Mouse (Mus musculus): ENCODE data around the gene Sidt1. TPM values are rescaled to one million over a fixed set of nuclear protein-coding genes. Genes with fewer than 3 reads are reported as not detected.

Gene Sidt1
- polyA plus RNA-seq, 1 experiment from 2014 or later, result 9.8 TPM

DNA sequence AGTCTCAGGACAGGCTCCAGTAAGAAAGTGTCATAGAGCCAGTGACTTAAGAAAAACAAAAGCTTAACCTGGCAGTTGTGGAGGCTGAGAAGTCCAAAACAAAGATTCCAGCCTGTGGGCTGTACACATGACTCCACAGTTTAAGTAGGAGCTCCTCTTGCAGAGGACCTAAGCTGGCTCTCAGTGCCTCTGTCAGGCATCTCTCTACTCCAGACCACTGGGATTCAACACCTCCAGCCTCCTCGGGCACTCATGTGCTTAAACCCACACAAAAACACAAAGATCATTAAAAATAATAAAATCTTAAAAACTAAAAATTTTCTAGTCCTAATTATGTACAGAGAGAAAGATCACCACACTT, 122.0 kb downstream of the Sidt1 start:
- H3K4me3 ChIP-seq (ENCODE audit: low read depth, low read length), result no peak overlapping the region
- no peaks in the 10 kb centered on the region for H3K27me3 ChIP-seq (ENCODE audit: control insufficient read depth, insufficient read depth, low read length)
- H3K4me2 ChIP-seq (replicated peaks; ENCODE audit: low read depth), result no peak overlapping the region
- H3K9ac ChIP-seq (ENCODE audit: low read length), result no peak overlapping the region
- no peak for DNase-seq (ENCODE audit: low spot score)
- H3K9me3 ChIP-seq (ENCODE audit: control insufficient read depth, low read length), result no peaks in the 10 kb centered on the region
- peaks cover 14% of the 10 kb centered on the region for H3K36me3 ChIP-seq (ENCODE audit: control insufficient read depth, insufficient read depth, low read length)
- no peak for ATAC-seq (ENCODE audit: low FRiP score, low TSS enrichment)
- TF ChIP-seq CTCF (IDR thresholded peaks at IDR 0.05; ENCODE audit: low read depth), result no peak
- TF ChIP-seq EP300 (optimal IDR thresholded peaks at IDR 0.05), result no peak
- H3K27ac ChIP-seq (replicated peaks), result no peak overlapping the region
- no peaks in the 10 kb centered on the region for H3K4me1 ChIP-seq (replicated peaks; ENCODE audit: control insufficient read depth, insufficient read depth)
- 94% methylated on average over 1 of the region's 1 CpGs for WGBS

- DNase-seq (ENCODE audit: low spot score), result no peak
- H3K9me3 ChIP-seq (ENCODE audit: control insufficient read depth, low read length), result no peaks in the 10 kb centered on the region
- H3K36me3 ChIP-seq (ENCODE audit: control insufficient read depth, insufficient read depth, low read length), result peaks cover 14% of the 10 kb centered on the region
- no peak overlapping the region for H3K27ac ChIP-seq (replicated peaks)
- no peaks in the 10 kb centered on the region for H3K4me1 ChIP-seq (replicated peaks; ENCODE audit: control insufficient read depth, insufficient read depth)
- H3K4me2 ChIP-seq (replicated peaks; ENCODE audit: low read depth), result no peak overlapping the region
- no peak for ATAC-seq (ENCODE audit: low FRiP score, low TSS enrichment)
- no peak overlapping the region for H3K4me3 ChIP-seq (ENCODE audit: low read depth, low read length)
- TF ChIP-seq CTCF (IDR thresholded peaks at IDR 0.05; ENCODE audit: low read depth) (no peak), EP300 (optimal IDR thresholded peaks at IDR 0.05) (no peak)
- no peak overlapping the region for H3K9ac ChIP-seq (ENCODE audit: low read length)
- no peaks in the 10 kb centered on the region for H3K27me3 ChIP-seq (ENCODE audit: control insufficient read depth, insufficient read depth, low read length)
- WGBS, result 75% methylated on average over 10 of the region's 10 CpGs
These were observed 122.6 kb downstream of the Sidt1 start for GRCm38 (mm10) chr16:44210156-44211053.

DNA sequence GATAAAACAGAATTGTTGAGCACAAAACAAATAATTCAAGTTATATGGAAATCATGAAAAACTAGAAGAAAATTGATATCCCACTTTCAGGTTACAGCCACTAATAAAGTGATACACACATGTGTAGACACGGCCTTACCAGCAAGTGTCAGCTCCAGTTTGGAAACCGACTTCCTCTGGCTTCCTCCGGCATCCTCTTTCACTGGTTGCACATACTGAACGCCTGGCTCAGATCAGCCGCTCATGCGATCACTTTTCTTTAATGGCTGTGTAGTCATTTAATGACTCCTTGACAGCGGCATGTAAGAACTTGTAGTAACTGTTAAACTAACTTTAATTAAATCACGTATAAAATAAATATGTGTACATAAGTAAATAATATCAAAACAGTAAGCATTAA, 127.0 kb downstream of the Sidt1 start:
- ATAC-seq (ENCODE audit: low FRiP score, low TSS enrichment) (no peak), DNase-seq (ENCODE audit: low spot score) (no peak)
- WGBS, result 84% methylated on average over 8 of the region's 8 CpGs
- Histone ChIP-seq H3K4me3 (ENCODE audit: low read depth, low read length) (no peak overlapping the region), H3K4me1 (replicated peaks; ENCODE audit: control insufficient read depth, insufficient read depth) (no peaks in the 10 kb centered on the region), H3K27ac (replicated peaks) (no peak overlapping the region), H3K4me2 (replicated peaks; ENCODE audit: low read depth) (no peak overlapping the region), H3K9me3 (ENCODE audit: control insufficient read depth, low read length) (no peaks in the 10 kb centered on the region), H3K27me3 (ENCODE audit: control insufficient read depth, insufficient read depth, low read length) (no peaks in the 10 kb centered on the region), H3K36me3 (ENCODE audit: control insufficient read depth, insufficient read depth, low read length) (peaks cover 6% of the 10 kb centered on the region; the same call in 1 of the 2 replicates), H3K9ac (ENCODE audit: low read length) (no peak overlapping the region)
- TF ChIP-seq EP300 (optimal IDR thresholded peaks at IDR 0.05), result no peak
- no peak for TF ChIP-seq CTCF (IDR thresholded peaks at IDR 0.05; ENCODE audit: low read depth)

DNA sequence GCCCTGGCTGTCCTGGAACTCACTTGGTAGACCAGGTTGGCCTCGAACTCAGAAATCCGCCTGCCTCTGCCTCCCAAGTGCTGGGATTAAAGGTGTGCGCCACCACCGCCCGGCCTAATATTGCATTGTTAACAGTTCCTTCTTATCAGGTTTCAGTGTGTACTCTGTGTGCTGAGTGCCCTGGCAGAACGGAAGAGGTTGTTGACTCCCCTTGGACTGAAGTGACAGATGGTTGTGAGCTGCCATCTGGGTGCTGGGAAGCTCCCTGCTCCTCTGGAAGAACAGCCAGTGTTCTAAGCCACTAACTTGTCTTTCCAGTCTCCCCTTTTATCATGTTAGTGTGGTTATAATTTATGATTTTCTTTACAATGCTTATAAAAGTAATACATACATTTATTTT, 128.7 kb downstream of the Sidt1 start:
- no peak overlapping the region for H3K27ac ChIP-seq (replicated peaks)
- DNase-seq (ENCODE audit: low spot score) (peak; percentile 27), ATAC-seq (ENCODE audit: low FRiP score, low TSS enrichment) (peak; percentile 65; the same call in 1 of the 2 replicates)
- no peak overlapping the region for H3K4me2 ChIP-seq (replicated peaks; ENCODE audit: low read depth)
- H3K9ac ChIP-seq (ENCODE audit: low read length), result no peak overlapping the region
- TF ChIP-seq CTCF (IDR thresholded peaks at IDR 0.05; ENCODE audit: low read depth) (no peak), EP300 (optimal IDR thresholded peaks at IDR 0.05) (no peak)
- 0 out of 2 replicates have a peak, but pooled peaks cover 2% of the 10 kb centered on the region for H3K36me3 ChIP-seq (ENCODE audit: control insufficient read depth, insufficient read depth, low read length)
- H3K27me3 ChIP-seq (ENCODE audit: control insufficient read depth, insufficient read depth, low read length), result no peaks in the 10 kb centered on the region
- H3K4me1 ChIP-seq (replicated peaks; ENCODE audit: control insufficient read depth, insufficient read depth), result no peaks in the 10 kb centered on the region
- H3K9me3 ChIP-seq (ENCODE audit: control insufficient read depth, low read length), result no peaks in the 10 kb centered on the region
- WGBS, result 74% methylated on average over 6 of the region's 6 CpGs
- H3K4me3 ChIP-seq (ENCODE audit: low read depth, low read length), result no peak overlapping the region

- H3K4me3 ChIP-seq (ENCODE audit: low read depth, low read length), result no peak overlapping the region
- H3K36me3 ChIP-seq (ENCODE audit: control insufficient read depth, insufficient read depth, low read length), result 0 out of 2 replicates have a peak, but pooled peaks cover 2% of the 10 kb centered on the region
- DNase-seq (ENCODE audit: low spot score) (no peak), ATAC-seq (ENCODE audit: low FRiP score, low TSS enrichment) (no peak)
- H3K27me3 ChIP-seq (ENCODE audit: control insufficient read depth, insufficient read depth, low read length), result no peaks in the 10 kb centered on the region
- no peak overlapping the region for H3K4me2 ChIP-seq (replicated peaks; ENCODE audit: low read depth)
- no peak overlapping the region for H3K9ac ChIP-seq (ENCODE audit: low read length)
- no peak overlapping the region for H3K27ac ChIP-seq (replicated peaks)
- H3K9me3 ChIP-seq (ENCODE audit: control insufficient read depth, low read length), result no peaks in the 10 kb centered on the region
- TF ChIP-seq CTCF (IDR thresholded peaks at IDR 0.05; ENCODE audit: low read depth), result no peak
- TF ChIP-seq EP300 (optimal IDR thresholded peaks at IDR 0.05), result no peak
- 87% methylated on average over 4 of the region's 4 CpGs for WGBS
- no peaks in the 10 kb centered on the region for H3K4me1 ChIP-seq (replicated peaks; ENCODE audit: control insufficient read depth, insufficient read depth)
These were observed 132.8 kb downstream of the Sidt1 start for GRCm38 (mm10) chr16:44200146-44200545.

DNA sequence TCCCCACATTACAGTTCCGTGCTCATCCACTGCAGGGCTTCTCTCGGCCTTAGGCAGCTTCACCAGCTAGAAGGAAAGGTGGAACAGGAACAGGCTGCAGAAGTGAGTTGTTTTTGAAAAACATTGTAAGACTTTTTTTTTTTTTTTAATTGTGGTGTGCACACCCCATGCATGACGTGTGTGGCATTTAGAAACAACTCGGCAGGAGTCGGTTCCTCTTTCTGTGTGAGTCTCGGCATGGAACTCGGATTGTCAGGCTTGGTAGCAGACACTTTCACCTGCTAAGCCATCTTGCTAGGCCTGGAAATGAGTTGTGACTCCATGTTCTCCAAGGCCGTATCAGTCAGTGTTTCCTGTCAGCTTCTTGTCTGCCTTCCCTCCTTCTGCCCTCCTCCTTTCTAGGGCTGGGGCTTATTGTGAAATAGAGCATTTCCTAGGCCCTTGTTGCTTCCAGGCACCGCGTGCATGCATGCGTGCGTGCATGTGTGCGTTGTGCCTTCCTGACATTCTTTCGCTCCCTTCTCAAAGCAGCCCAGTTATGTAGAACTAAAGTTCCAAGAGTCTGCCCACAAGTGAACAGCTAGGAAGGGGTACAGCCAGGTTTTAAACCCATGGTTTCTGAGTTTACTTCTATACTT, 133.8 kb downstream of the Sidt1 start:
- 88% methylated on average over 14 of the region's 14 CpGs for WGBS
- Histone ChIP-seq H3K9me3 (ENCODE audit: control insufficient read depth, low read length) (no peaks in the 10 kb centered on the region), H3K27me3 (ENCODE audit: control insufficient read depth, insufficient read depth, low read length) (no peaks in the 10 kb centered on the region), H3K27ac (replicated peaks) (no peak overlapping the region), H3K36me3 (ENCODE audit: control insufficient read depth, insufficient read depth, low read length) (0 out of 2 replicates have a peak, but pooled peaks cover 2% of the 10 kb centered on the region), H3K4me1 (replicated peaks; ENCODE audit: control insufficient read depth, insufficient read depth) (no peaks in the 10 kb centered on the region), H3K9ac (ENCODE audit: low read length) (no peak overlapping the region), H3K4me2 (replicated peaks; ENCODE audit: low read depth) (no peak overlapping the region), H3K4me3 (ENCODE audit: low read depth, low read length) (no peak overlapping the region)
- no peak for DNase-seq (ENCODE audit: low spot score)
- no peak for ATAC-seq (ENCODE audit: low FRiP score, low TSS enrichment)
- no peak for TF ChIP-seq EP300 (optimal IDR thresholded peaks at IDR 0.05)
- TF ChIP-seq CTCF (IDR thresholded peaks at IDR 0.05; ENCODE audit: low read depth), result no peak
